Mouse (Mus musculus): ENCODE results near the gene Vwde.
A peak's percentile ranks its signal among the peaks of the same experiment; 100 is the strongest.

Gene Vwde

DNA sequence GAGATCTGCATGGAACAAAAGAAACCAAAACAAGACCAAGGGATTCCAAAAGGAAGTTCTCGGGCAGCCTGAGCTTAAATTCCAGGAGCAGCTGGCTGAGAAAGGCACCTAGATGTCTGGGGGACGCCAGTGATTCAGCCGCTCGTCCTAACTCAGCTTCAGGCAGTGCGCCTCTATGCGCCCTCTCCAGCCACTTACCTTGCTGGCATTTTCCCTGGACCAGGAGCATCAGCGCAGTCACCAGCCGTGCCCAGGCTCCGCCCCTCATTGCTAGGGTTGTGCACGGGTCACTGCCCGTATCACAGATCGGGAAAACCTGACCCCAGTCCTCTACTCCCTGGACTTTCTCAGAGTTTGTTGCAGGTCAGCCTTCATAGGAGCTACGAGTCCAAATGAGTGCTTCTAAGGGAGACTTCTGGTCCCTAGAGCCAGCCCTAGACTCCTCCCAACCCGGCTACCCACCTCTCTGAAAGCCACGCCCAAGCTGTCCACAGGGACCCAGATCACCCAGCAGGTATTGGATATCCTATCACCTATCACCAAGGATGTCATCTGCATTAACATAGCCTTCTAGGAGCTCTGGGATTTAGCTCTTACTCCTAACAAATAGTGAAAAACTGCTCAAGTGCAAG is at the start of gene Vwde:
Vwde (minus strand) TSS at position 370 of the 632 bp plus-strand sequence.
- no peak for DNase-seq (ENCODE audit: low spot score)

DNA sequence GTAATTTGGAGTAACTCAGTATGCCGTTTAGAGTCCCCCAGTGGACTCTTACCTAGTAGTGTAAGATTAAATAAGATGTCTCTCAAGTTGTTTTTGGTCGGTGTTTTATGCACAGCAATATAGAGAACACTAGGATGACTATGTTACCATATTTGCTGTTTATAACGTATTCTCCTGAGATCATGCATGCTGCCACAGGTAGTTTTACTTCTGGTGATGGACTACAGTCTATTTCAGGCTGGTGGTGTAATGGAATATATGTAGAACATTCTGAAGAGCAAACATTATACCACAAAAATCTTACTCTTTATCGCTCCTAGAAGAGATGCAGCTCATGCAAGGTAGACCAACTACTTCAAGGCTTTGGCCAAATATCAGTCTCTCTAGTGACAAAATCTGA is 30.6 kb upstream of the Vwde start:
- no peak for DNase-seq (ENCODE audit: low spot score)

DNA sequence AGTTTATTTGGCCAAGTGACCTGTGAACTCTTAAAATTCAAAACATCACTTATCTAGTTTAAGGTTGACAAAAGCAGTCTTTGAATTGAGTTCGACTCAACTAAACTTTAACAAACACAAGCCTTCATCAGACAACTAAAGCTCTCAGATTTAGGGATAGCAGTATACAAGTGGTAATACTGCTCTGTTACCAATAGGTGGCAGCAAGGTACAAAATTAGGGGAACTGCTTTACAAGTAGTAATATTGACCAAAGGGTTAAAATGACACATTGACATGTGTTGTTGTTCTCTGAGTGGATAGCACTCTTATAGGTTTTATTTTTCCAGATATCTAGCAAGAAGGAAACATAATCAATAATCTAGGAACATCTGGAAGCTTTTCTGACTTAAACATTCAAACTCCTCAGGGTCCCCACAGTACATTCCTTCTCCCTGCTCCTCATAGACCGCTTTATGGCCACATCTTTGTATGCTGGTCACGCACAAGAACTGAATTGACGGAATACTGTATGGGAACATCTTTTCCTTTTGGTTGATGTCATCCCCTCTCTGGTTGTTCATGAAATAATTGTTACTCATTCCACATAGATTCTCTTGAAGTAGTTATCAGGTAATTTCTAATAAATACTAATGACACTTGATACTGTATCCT is 23.7 kb upstream of the Vwde start:
- DNase-seq (ENCODE audit: low spot score) = peak; percentile 15

DNA sequence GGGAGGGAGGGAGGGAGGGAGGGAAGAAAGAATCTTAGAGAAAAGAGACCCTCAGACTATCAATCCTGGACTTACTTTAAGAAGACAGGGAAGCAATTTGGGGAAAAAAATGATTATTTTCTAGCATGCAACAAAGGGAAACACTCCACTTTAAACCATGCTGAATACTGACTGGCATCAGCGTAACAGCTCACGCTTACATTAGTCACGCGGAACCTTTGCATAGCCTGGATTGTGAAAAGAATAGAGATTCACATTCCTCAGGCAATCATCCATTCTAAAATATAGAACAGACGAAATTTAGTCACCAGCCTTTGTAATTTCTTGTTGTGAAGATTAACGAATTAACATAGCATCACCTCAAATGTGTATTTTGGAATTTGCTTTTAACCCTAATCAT is 18.6 kb downstream of the Vwde start:
- DNase-seq (ENCODE audit: low spot score) = no peak

DNA sequence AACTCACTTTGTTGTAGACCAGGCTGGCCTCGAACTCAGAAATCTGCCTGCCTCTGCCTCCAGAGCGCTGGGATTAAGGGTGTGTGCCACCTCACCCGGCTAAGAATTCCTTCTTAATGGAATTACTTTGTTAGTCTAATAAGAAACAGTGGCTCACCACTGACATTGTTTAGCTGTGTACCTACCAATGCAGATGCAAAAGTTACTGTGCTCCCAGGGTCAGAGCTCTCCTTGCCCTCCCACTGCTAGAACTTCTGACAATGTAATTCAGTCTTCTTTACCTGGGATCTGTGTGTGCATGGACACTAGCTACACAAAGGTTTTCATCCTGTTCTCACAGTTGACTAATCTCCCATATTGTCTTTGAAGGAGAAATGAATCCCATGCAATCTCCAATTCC is 27.3 kb downstream of the Vwde start:
- DNase-seq (ENCODE audit: low spot score) = no peak

DNA sequence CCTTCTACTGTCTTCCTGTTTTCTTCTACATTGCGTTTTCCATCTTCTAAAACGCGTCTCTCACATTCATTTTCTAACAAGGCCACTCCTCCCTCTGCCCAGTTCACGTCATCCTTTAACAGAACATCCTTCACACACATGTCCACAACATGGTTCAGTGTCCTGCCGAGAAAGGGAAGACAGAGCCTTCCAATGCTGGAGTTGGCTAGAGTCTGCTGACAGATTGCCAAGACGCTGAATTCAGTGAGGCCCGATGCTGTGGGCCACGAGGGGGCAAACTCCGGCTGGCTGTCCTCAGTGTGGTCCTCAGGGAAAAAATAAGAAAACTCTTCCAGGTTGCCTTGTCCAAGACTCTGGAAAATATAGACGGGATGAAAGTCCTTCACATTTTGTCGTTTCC is 37.9 kb downstream of the Vwde start:
- DNase-seq (ENCODE audit: low spot score) = no peak

DNA sequence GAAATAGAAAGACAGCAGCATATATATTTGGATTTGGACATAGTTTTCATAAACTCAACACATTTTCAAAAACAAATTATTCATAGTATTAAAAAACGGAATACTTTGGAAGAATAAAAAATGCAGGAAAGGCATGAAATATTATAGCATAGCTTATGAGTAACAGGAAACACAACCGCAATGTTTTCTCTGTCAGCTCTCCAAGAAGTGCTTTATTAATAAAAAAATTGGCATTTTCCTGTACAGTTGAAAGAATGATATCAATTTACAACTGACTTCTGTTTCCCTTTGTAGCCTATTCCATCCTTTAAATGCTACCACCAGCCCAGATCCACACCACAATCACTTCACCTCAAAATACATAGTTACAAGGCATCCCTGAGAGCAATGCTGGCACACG is 44.7 kb downstream of the Vwde start:
- DNase-seq (ENCODE audit: low spot score) = no peak

DNA sequence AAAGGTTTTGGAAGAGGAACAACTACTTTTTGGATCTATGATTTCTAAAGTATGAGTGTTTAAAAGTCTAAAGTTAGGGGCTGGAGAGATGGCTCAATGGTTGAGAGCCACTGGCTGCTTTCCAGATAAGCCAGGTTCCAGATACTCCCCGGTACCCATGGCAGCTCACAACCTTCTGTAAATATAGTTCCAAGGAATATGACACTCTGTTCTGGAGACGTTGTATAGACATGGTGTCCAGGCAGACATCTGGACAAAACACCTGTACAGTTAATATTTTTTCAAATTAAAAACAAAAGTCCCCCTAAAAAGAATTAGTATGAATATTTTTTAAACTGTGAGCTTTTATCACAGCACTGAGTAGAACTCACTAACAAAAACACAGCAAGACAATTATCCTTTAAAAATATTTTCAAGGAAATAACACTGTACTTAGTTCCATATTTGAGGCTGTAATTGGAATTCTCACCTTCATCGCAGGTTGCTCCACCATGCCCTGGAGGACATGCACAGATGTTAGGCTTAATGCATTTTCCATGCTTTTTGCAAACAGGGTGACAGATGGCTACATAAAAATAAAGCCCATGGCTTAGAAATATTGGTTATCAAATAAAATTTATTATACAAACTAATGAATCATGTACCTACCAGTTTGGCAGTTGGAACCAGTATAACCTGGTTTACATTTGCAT is 55.2 kb downstream of the Vwde start:
- no peak for DNase-seq (ENCODE audit: low spot score)

DNA sequence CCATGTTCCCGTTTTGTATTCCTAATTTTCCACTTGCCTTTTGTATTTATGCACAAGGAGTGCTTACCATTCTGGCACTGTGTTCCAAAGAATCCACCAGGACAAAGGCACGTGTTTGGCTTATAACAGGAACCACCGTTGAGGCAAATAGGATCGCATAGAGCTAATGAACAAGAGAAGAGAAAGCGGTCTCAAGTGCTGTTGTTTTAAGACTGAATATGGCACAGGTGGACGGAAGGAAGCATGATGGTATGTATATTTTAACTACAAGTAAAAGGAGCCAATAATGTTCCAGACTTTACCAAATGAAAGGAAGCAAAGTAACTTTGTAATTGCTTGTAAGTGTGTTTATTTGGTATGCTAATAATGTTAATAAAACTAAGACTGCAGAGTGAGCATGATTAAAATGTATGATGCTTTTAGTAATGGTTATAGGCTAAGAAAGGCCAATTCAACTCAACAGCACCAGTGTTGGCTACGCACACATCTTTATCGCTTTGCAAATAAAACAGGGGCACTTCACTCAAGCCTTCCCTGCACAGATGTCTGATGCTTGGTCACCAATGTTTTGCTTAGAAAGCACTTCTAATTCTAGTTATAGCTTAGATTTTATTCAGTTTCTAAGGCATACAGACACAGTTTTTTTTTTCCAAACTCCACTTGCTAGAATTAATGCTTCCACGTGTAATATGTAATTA is 58.4 kb downstream of the Vwde start:
- DNase-seq (ENCODE audit: low spot score) = no peak

DNA sequence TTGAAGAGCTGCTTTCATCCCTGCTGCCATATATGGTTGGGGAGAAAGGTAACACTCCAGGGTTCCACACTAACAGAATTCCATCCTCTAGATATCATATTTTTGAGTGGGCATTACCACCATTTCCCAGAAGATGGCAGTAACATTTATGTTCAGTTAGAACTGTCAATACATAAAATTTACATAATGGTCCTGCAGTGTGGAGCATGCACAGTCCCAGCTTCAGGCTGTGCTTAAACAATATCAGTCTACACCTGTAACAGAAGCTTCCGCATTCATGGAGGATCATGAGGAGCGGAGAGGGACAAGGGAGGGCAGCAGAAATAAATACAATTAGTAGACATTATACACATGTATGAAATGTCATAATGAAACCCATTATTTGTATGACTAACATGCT is 65.3 kb downstream of the Vwde start:
- DNase-seq (ENCODE audit: low spot score) = peak; percentile 43

DNA sequence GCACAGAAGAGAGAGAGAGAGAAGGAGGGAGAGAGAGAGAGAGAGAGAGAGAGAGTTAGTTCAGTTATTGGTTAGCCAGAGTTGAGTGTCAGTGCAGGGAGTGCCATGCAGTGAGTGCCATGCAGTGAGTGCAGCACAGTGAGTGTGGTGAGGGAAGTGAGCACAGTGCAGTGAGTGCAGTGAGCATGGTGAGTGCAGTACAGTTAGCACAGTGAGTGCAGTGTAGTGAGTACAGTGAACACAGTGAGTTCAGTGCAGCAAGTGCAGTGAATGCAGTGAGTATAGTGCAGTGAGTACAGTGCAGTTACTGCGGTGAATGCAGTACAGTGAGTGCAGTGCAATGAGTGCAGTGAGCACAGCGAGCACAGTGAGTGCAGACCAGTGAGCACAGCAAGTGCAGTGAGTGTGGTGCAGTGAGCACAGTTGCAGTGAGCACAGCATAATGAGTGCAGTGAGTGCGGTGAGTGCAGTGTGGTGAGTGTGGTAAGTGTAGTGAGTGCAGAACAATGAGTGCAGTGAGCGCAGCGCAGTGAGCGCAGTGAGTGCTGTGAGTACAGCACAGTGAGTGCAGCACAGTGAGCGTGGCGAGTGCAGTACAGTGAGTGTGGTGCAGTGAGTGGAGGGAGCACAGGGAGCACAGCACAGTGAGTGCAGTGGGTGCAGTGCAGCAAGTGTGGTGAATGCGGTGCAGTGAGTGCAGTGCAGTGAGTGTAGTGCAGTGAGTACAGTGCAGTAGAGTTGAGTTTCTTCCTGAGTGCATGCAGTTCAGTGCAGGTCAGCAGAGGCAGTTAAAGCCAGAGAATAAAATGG is 70.7 kb downstream of the Vwde start:
- DNase-seq (ENCODE audit: low spot score) = no peak

DNA sequence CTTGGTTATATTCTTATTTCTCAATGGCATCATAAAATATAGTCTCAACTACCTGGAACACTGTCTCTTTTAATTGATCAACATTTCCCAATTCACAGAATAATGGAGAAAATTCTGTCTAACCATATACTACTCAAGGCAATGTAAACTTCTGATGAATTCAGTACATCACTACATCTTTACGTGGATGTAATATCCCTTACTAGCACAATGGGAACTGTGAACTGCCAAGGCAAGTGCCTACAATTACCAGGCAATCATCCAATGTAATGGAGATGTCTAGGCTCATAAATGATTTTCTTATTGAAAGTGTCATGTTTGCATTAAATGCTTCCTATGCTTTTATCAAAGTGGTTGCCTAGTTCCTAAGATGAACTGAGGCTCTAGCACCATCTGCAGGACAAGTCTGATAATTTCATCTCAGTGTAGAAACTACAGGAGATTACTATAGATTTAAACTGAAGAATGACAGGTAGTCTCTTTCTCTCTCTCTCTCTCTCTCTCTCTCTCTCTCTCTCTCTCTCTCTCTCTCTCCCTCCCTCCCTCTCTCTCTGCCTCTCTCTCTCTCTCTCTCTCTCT is 72.6 kb downstream of the Vwde start:
- DNase-seq (ENCODE audit: low spot score) = peak; percentile 81

DNA sequence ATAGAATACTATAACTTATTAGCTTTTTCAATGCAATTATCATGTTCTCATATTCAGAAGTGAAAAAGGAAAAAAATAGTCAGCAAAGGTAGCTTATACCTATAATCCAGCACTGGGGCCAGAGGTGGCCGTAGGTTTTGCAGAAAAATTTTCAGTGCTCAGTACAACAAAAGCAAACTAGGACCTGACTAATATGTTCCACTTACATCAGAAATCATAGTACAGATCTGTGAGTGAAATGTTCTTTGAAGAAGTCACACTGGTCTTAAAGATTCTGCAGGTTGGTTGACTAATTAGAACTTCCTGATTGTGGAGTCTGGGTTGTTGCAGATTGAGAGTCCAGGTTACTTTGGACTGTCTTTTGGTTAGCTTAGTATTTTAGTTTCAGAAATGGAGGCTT is 87.5 kb downstream of the Vwde start:
- DNase-seq (ENCODE audit: low spot score) = no peak

DNA sequence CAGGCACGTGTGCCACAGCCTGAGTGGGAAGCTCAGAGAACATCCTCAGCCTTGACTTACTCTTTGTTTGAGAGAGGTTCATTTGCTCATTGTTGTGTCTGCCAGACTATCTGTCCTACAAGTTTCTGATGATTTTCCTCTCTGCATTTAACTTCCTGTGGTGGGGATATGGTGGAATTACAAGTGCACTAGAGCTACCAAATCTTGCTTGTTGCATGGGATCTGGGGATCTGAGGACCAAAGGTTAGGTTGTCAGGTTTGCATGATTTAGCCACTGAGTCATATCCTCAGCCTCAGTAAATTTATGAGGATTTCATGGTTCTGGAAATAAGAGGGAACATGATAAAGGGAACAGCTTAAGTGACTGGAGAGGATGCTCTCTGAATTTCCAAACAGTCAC is 116.1 kb downstream of the Vwde start:
- no peak for DNase-seq (ENCODE audit: low spot score)
